Comparison of ENCODE assay signal across 18 mouse cellular contexts in genomic region chr11:107106978-107107724, GRCm38 (mm10). TPM values are rescaled to one million over a fixed set of nuclear protein-coding genes. Genes with fewer than 3 reads are reported as not detected.
A peak's percentile ranks its signal among the peaks of the same experiment; 100 is the strongest.
DNase-seq lines count a peak whose midpoint lies in the region; ATAC-seq and TF ChIP-seq lines count a peak whose summit lies in the region.
"Had no signal": no experiment of that assay in that cellular context is flagged by ENCODE, and none has a peak within 500 bp of the region (broad histone marks: within the 10 kb centered on the region; RNA-seq: fewer than 3 reads in every experiment).

No protein-coding gene starts in this region.

- no peak overlapping the region for H3K4me2 ChIP-seq in limb, embryonic 12.5 days
- H3K4me2 ChIP-seq in limb, embryonic 14.5 days (replicated peaks; ENCODE audit: low read depth, low read length, severe bottlenecking): no peak overlapping the region
- H3K4me2 ChIP-seq: embryonic facial prominence, embryonic 15.5 days; intestine, embryonic 15.5 days; lung, embryonic 15.5 days; neural tube, embryonic 12.5 days had no signal

- no peaks in the 10 kb centered on the region for H3K9me3 ChIP-seq in limb, embryonic 12.5 days
- no peaks in the 10 kb centered on the region for H3K9me3 ChIP-seq in limb, embryonic 10.5 days (replicated peaks)
- H3K9me3 ChIP-seq in limb, embryonic 14.5 days (ENCODE audit: control insufficient read depth, low read length): no peaks in the 10 kb centered on the region
- H3K9me3 ChIP-seq: embryonic facial prominence, embryonic 15.5 days; intestine, embryonic 15.5 days; lung, embryonic 15.5 days; neural tube, embryonic 12.5 days had no signal

- intact Hi-C loops in gastrocnemius, adult 2 months (cut with DNase I): no loop called here
- intact Hi-C loops in left cerebral cortex, adult 2 months (cut with DNase I): loop anchor here (1.0 kb wide), 1 partner anchor 25 kb away; the partner anchor contains the start of gene Bptf

- H3K4me3 ChIP-seq in gastrocnemius, adult 2 months: no peak overlapping the region
- H3K4me3 ChIP-seq in limb, embryonic 12.5 days (replicated peaks): no peak overlapping the region
- H3K4me3 ChIP-seq in limb, embryonic 10.5 days: no peak overlapping the region
- H3K4me3 ChIP-seq in limb, embryonic 14.5 days (replicated peaks; ENCODE audit: low read length): no peak overlapping the region
- no peak overlapping the region for H3K4me3 ChIP-seq in left cerebral cortex, adult 2 months
- H3K4me3 ChIP-seq: embryonic facial prominence, embryonic 15.5 days; intestine, embryonic 15.5 days; lung, embryonic 15.5 days; neural tube, embryonic 12.5 days had no signal

- TF ChIP-seq CTCF in gastrocnemius, adult 2 months (IDR thresholded peaks at IDR 0.05): no peak
- TF ChIP-seq CTCF in left cerebral cortex, adult 2 months (IDR thresholded peaks at IDR 0.05): no peak

- TF ChIP-seq POLR2A in limb, embryonic 14.5 days (IDR thresholded peaks at IDR 0.05; ENCODE audit: borderline replicate concordance, extremely low read depth, insufficient read depth, insufficient read length): no peak

- H3K36me3 ChIP-seq in limb, embryonic 12.5 days: peaks cover 36% of the 10 kb centered on the region
- peaks cover 65% of the 10 kb centered on the region for H3K36me3 ChIP-seq in limb, embryonic 10.5 days
- H3K36me3 ChIP-seq in limb, embryonic 14.5 days (ENCODE audit: control insufficient read depth, insufficient read depth, low read length): peaks cover 27% of the 10 kb centered on the region

- DNase-seq in gastrocnemius, adult 2 months: no peak
- no peak for DNase-seq in gastrocnemius, adult 8-10 months (ENCODE audit: low spot score in 2 of 2)
- no peak for DNase-seq in limb, embryonic 10.5 days (ENCODE audit: low spot score)
- DNase-seq in B cell, adult 2 months: peak; percentile 21 to 29
- DNase-seq in limb, embryonic 14.5 days (ENCODE audit: low spot score): no peak
- DNase-seq in frontal cortex, postnatal 14 days (ENCODE audit: low spot score in 2 of 2): no peak
- DNase-seq in left cerebral cortex, adult 2 months (ENCODE audit: extremely low spot score in 1 of 2, low spot score in 2 of 2): no peak
- DNase-seq: cerebellum, adult 11-12 months; gastrocnemius, postnatal 14 days; heart, postnatal 36 days; kidney, postnatal 25 days; right cerebral cortex, adult 18-20 months had no signal

- no peak for ATAC-seq in limb, embryonic 12.5 days (ENCODE audit: insufficient number of reproducible peaks, insufficient read depth, low FRiP score, low TSS enrichment, low read depth)
- no peak for ATAC-seq in limb, embryonic 14.5 days (ENCODE audit: low FRiP score, low read depth)
- ATAC-seq: forebrain, embryonic 16.5 days; intestine, embryonic 15.5 days had no signal

- H3K9ac ChIP-seq in limb, embryonic 12.5 days (replicated peaks): no peak overlapping the region
- peak overlapping the region; percentile 31; the same call in 1 of the 2 replicates for H3K9ac ChIP-seq in limb, embryonic 14.5 days (ENCODE audit: low read depth, low read length, severe bottlenecking)
- H3K9ac ChIP-seq: embryonic facial prominence, embryonic 15.5 days; intestine, embryonic 15.5 days; lung, embryonic 15.5 days; neural tube, embryonic 12.5 days had no signal

- H3K4me1 ChIP-seq in limb, embryonic 12.5 days (replicated peaks): peaks cover 24% of the 10 kb centered on the region
- peaks cover 18% of the 10 kb centered on the region for H3K4me1 ChIP-seq in limb, embryonic 10.5 days
- peaks cover 10% of the 10 kb centered on the region for H3K4me1 ChIP-seq in limb, embryonic 14.5 days (ENCODE audit: control insufficient read depth, insufficient read depth, low read length)

- H3K27ac ChIP-seq in gastrocnemius, adult 2 months: 0 out of 2 replicates have a peak overlapping the region, but pooled peaks have one; percentile 6
- peak overlapping the region; percentile 23; the same call in 1 of the 2 replicates for H3K27ac ChIP-seq in limb, embryonic 12.5 days
- no peak overlapping the region for H3K27ac ChIP-seq in limb, embryonic 10.5 days
- no peak overlapping the region for H3K27ac ChIP-seq in limb, embryonic 14.5 days (replicated peaks; ENCODE audit: low read depth, low read length)
- no peak overlapping the region for H3K27ac ChIP-seq in left cerebral cortex, adult 2 months
- H3K27ac ChIP-seq: embryonic facial prominence, embryonic 15.5 days; intestine, embryonic 15.5 days; lung, embryonic 15.5 days; neural tube, embryonic 12.5 days had no signal

- no peaks in the 10 kb centered on the region for H3K27me3 ChIP-seq in limb, embryonic 12.5 days
- H3K27me3 ChIP-seq in limb, embryonic 10.5 days (ENCODE audit: low read depth, poor library complexity, severe bottlenecking): no peaks in the 10 kb centered on the region
- H3K27me3 ChIP-seq in limb, embryonic 14.5 days (ENCODE audit: control insufficient read depth, insufficient read depth, low read length): no peaks in the 10 kb centered on the region
- H3K27me3 ChIP-seq: embryonic facial prominence, embryonic 15.5 days; intestine, embryonic 15.5 days; lung, embryonic 15.5 days; neural tube, embryonic 12.5 days had no signal

- WGBS in limb, embryonic 12.5 days: 79% methylated on average over 12 of the region's 12 CpGs
- WGBS in limb, embryonic 10.5 days: 80% methylated on average over 12 of the region's 12 CpGs
- 73% methylated on average over 12 of the region's 12 CpGs for WGBS in limb, embryonic 14.5 days

RNA-seq across cellular contexts. Expression of gene Bptf, which starts 24.8 kb away (rescaled TPM):
- total RNA-seq in gastrocnemius, adult 2 months (2021): 10 to 100 TPM; 22.4 to 24.2 TPM
- 10 to 100 TPM; 16.3 to 23.3 (median 19.4) TPM for total RNA-seq in gastrocnemius, adult 8-10 months (2022)
- polyA plus RNA-seq in limb, embryonic 12.5 days (2016; fragmentation: Nextera tagmentation; extraction: Ambion mirVana): 43.8 and 45.5 TPM in 2 replicates
- 33.8 and 38.8 TPM in 2 replicates for polyA plus RNA-seq in limb, embryonic 10.5 days (2016; fragmentation: Nextera tagmentation; extraction: Ambion mirVana)
- polyA plus RNA-seq in limb, embryonic 14.5 days (2012; rRNA removed): 43.8 and 49.1 TPM in 2 replicates
- polyA plus RNA-seq in limb, embryonic 14.5 days (2014; fragmentation: Nextera tagmentation; extraction: Ambion mirVana): 38.4 and 48.1 TPM in 2 replicates
- total RNA-seq in left cerebral cortex, adult 2 months (2021): 10 to 100 TPM; 67.3 to 68.2 TPM

Comparison
In these comparisons a context has a peak if more than half of its experiments do, and no peak if none do; other contexts are left out.
1. H3K27ac ChIP-seq: peak in gastrocnemius, adult 2 months (single experiment) and limb, embryonic 12.5 days (single experiment); none in limb, embryonic 10.5 days (single experiment), limb, embryonic 14.5 days (single experiment) and left cerebral cortex, adult 2 months (single experiment).
2. DNase-seq: peak in B cell, adult 2 months (2 of 2); none in gastrocnemius, adult 2 months (single experiment), gastrocnemius, adult 8-10 months (0 of 2), limb, embryonic 10.5 days (single experiment), limb, embryonic 14.5 days (single experiment), frontal cortex, postnatal 14 days (0 of 2) and left cerebral cortex, adult 2 months (0 of 2).